Mouse (Mus musculus): ENCODE measurements around the gene Slc46a3. TPM values are rescaled to one million over a fixed set of nuclear protein-coding genes. Genes with fewer than 3 reads are reported as not detected.

Slc46a3 gene
- 2.4 TPM for polyA plus RNA-seq (2012; fragmentation: generic; extraction: Trizol)

- Histone ChIP-seq H3K4me3 (peak within 1 kb of the TSS; percentile 37), H3K36me3 (ENCODE audit: control insufficient read depth, insufficient read depth) (no peaks in the 10 kb centered on the region), H3ac (ENCODE audit: control insufficient read depth, insufficient read length) (peak within 1 kb of the TSS; percentile 0), H3K4me2 (ENCODE audit: low read depth) (peak within 1 kb of the TSS; percentile 77), H3K79me2 (ENCODE audit: control insufficient read depth, insufficient read depth) (no peaks in the 10 kb centered on the region), H3K27me3 (ENCODE audit: control insufficient read depth, insufficient read depth, insufficient read length) (no peaks in the 10 kb centered on the region)
- peak; percentile 60 for TF ChIP-seq POLR2A (IDR thresholded peaks at IDR 0.05; ENCODE audit: insufficient read length, low read depth)
- TF ChIP-seq TCF3 (IDR thresholded peaks at IDR 0.05; ENCODE audit: insufficient read length, low read depth) = no peak
- no peak for TF ChIP-seq TCF12 (IDR thresholded peaks at IDR 0.05; ENCODE audit: insufficient read depth, poor library complexity, severe bottlenecking)
Observed at GRCm38 (mm10) chr5:147894455-147895076, at the start of gene Slc46a3. Slc46a3 (minus strand) TSS chr5:147894815.

GRCm38 (mm10) chr5:147939226-147939625, 44.6 kb upstream of the Slc46a3 start:
- no peak for TF ChIP-seq MYOD1 (IDR thresholded peaks at IDR 0.05; ENCODE audit: control insufficient read depth in 1 of 3, insufficient read length in 2 of 3, low read depth in 2 of 3)
- no peak for TF ChIP-seq E2F4 (IDR thresholded peaks at IDR 0.05; ENCODE audit: insufficient read depth)
- TF ChIP-seq TCF12 (IDR thresholded peaks at IDR 0.05; ENCODE audit: insufficient read depth, poor library complexity, severe bottlenecking) = no peak
- TF ChIP-seq CEBPB (IDR thresholded peaks at IDR 0.05; ENCODE audit: insufficient read depth, poor library complexity, severe bottlenecking) = no peak
- TF ChIP-seq POLR2AphosphoS2 (IDR thresholded peaks at IDR 0.05; ENCODE audit: insufficient read length, low read depth) = no peak
- no peak for TF ChIP-seq SRF (IDR thresholded peaks at IDR 0.05; ENCODE audit: control insufficient read depth, insufficient read length, low read depth)
- no peaks in the 10 kb centered on the region for H3K79me2 ChIP-seq (ENCODE audit: control insufficient read depth, insufficient read depth)
- no peak overlapping the region for H3K4me3 ChIP-seq
- no peak overlapping the region for H3K4me2 ChIP-seq (ENCODE audit: low read depth)
- H3K36me3 ChIP-seq (ENCODE audit: control insufficient read depth, insufficient read depth) = no peaks in the 10 kb centered on the region
- no peak overlapping the region for H3ac ChIP-seq (ENCODE audit: control insufficient read depth, insufficient read length)
- no peaks in the 10 kb centered on the region for H3K27me3 ChIP-seq (ENCODE audit: control insufficient read depth, insufficient read depth, insufficient read length)

- Histone ChIP-seq H3K36me3 (ENCODE audit: control insufficient read depth, insufficient read depth) (no peaks in the 10 kb centered on the region), H3ac (ENCODE audit: control insufficient read depth, insufficient read length) (no peak overlapping the region), H3K4me2 (ENCODE audit: low read depth) (no peak overlapping the region), H3K79me2 (ENCODE audit: control insufficient read depth, insufficient read depth) (no peaks in the 10 kb centered on the region), H3K27me3 (ENCODE audit: control insufficient read depth, insufficient read depth, insufficient read length) (no peaks in the 10 kb centered on the region), H3K4me3 (no peak overlapping the region)
- TF ChIP-seq TCF3 (IDR thresholded peaks at IDR 0.05; ENCODE audit: insufficient read length, low read depth) = no peak
- no peak for TF ChIP-seq MAX (IDR thresholded peaks at IDR 0.05; ENCODE audit: low read depth)
- TF ChIP-seq SRF (IDR thresholded peaks at IDR 0.05; ENCODE audit: control insufficient read depth, insufficient read length, low read depth) = no peak
- TF ChIP-seq TCF12 (IDR thresholded peaks at IDR 0.05; ENCODE audit: insufficient read depth, poor library complexity, severe bottlenecking) = no peak
- TF ChIP-seq MYOG (IDR thresholded peaks at IDR 0.05; ENCODE audit: control insufficient read depth in 1 of 3, insufficient read depth in 1 of 3, insufficient read length in 2 of 3, low read depth in 2 of 3) = no peak
- TF ChIP-seq REST (IDR thresholded peaks at IDR 0.05; ENCODE audit: insufficient read depth, insufficient read length) = no peak
Observed at GRCm38 (mm10) chr5:147935096-147935495, 40.5 kb upstream of the Slc46a3 start.

- Histone ChIP-seq H3K79me2 (ENCODE audit: control insufficient read depth, insufficient read depth) (no peaks in the 10 kb centered on the region), H3K4me3 (no peak overlapping the region), H3K36me3 (ENCODE audit: control insufficient read depth, insufficient read depth) (no peaks in the 10 kb centered on the region), H3ac (ENCODE audit: control insufficient read depth, insufficient read length) (no peak overlapping the region), H3K4me2 (ENCODE audit: low read depth) (no peak overlapping the region), H3K27me3 (ENCODE audit: control insufficient read depth, insufficient read depth, insufficient read length) (no peaks in the 10 kb centered on the region)
- TF ChIP-seq MYOD1 (IDR thresholded peaks at IDR 0.05; ENCODE audit: control insufficient read depth in 1 of 3, insufficient read length in 2 of 3, low read depth in 2 of 3) (no peak), TCF12 (IDR thresholded peaks at IDR 0.05; ENCODE audit: insufficient read depth, poor library complexity, severe bottlenecking) (no peak), TCF3 (IDR thresholded peaks at IDR 0.05; ENCODE audit: insufficient read length, low read depth) (no peak), MYOG (IDR thresholded peaks at IDR 0.05; ENCODE audit: control insufficient read depth in 1 of 3, insufficient read depth in 1 of 3, insufficient read length in 2 of 3, low read depth in 2 of 3) (no peak), CEBPB (IDR thresholded peaks at IDR 0.05; ENCODE audit: insufficient read depth, poor library complexity, severe bottlenecking) (no peak), E2F4 (IDR thresholded peaks at IDR 0.05; ENCODE audit: insufficient read depth) (no peak), POLR2A (IDR thresholded peaks at IDR 0.05; ENCODE audit: insufficient read length, low read depth) (no peak), POLR2AphosphoS2 (IDR thresholded peaks at IDR 0.05; ENCODE audit: insufficient read length, low read depth) (no peak), SRF (IDR thresholded peaks at IDR 0.05; ENCODE audit: control insufficient read depth, insufficient read length, low read depth) (no peak), MAX (IDR thresholded peaks at IDR 0.05; ENCODE audit: low read depth) (no peak), USF1 (IDR thresholded peaks at IDR 0.05; ENCODE audit: low read depth) (no peak), REST (IDR thresholded peaks at IDR 0.05; ENCODE audit: insufficient read depth, insufficient read length) (no peak)
Observed at GRCm38 (mm10) chr5:147928668-147929497, 34.3 kb upstream of the Slc46a3 start.

GRCm38 (mm10) chr5:147925935-147926604, 31.5 kb upstream of the Slc46a3 start:
- no peak for TF ChIP-seq REST (IDR thresholded peaks at IDR 0.05; ENCODE audit: insufficient read depth, insufficient read length)
- TF ChIP-seq POLR2AphosphoS2 (IDR thresholded peaks at IDR 0.05; ENCODE audit: insufficient read length, low read depth) = no peak
- no peak for TF ChIP-seq USF1 (IDR thresholded peaks at IDR 0.05; ENCODE audit: low read depth)
- no peak for TF ChIP-seq MAX (IDR thresholded peaks at IDR 0.05; ENCODE audit: low read depth)
- TF ChIP-seq MYOG (IDR thresholded peaks at IDR 0.05; ENCODE audit: control insufficient read depth in 1 of 3, insufficient read depth in 1 of 3, insufficient read length in 2 of 3, low read depth in 2 of 3) = no peak
- no peak for TF ChIP-seq SRF (IDR thresholded peaks at IDR 0.05; ENCODE audit: control insufficient read depth, insufficient read length, low read depth)
- TF ChIP-seq MYOD1 (IDR thresholded peaks at IDR 0.05; ENCODE audit: control insufficient read depth in 1 of 3, insufficient read length in 2 of 3, low read depth in 2 of 3) = no peak
- TF ChIP-seq E2F4 (IDR thresholded peaks at IDR 0.05; ENCODE audit: insufficient read depth) = no peak
- no peak for TF ChIP-seq POLR2A (IDR thresholded peaks at IDR 0.05; ENCODE audit: insufficient read length, low read depth)
- TF ChIP-seq CEBPB (IDR thresholded peaks at IDR 0.05; ENCODE audit: insufficient read depth, poor library complexity, severe bottlenecking) = no peak
- TF ChIP-seq TCF12 (IDR thresholded peaks at IDR 0.05; ENCODE audit: insufficient read depth, poor library complexity, severe bottlenecking) = no peak
- no peak for TF ChIP-seq TCF3 (IDR thresholded peaks at IDR 0.05; ENCODE audit: insufficient read length, low read depth)
- no peak overlapping the region for H3ac ChIP-seq (ENCODE audit: control insufficient read depth, insufficient read length)
- H3K27me3 ChIP-seq (ENCODE audit: control insufficient read depth, insufficient read depth, insufficient read length) = no peaks in the 10 kb centered on the region
- no peak overlapping the region for H3K4me2 ChIP-seq (ENCODE audit: low read depth)
- no peaks in the 10 kb centered on the region for H3K79me2 ChIP-seq (ENCODE audit: control insufficient read depth, insufficient read depth)
- H3K4me3 ChIP-seq = no peak overlapping the region
- H3K36me3 ChIP-seq (ENCODE audit: control insufficient read depth, insufficient read depth) = no peaks in the 10 kb centered on the region

Data from myocyte (in vitro differentiated cells).